Mouse (Mus musculus) neural tube, embryonic 11.5 days (tissue): ENCODE measurements around the gene Herc2. TPM values are rescaled to one million over a fixed set of nuclear protein-coding genes. Genes with fewer than 3 reads are reported as not detected.

Experiments used
- ATAC-seq: fragments of 200-750 bp; cut with Nextera tagmentation; 2 replicates; pipeline ENCODE4 v1.8.0; 2017; ENCODE audit warnings: moderate number of reproducible peaks, mild to moderate bottlenecking, moderate TSS enrichment, moderate library complexity; ENCODE audit not compliant: insufficient read depth, low FRiP score, low TSS enrichment
- DNase-seq: peaks from one replicate; pipeline ENCODE4 v3.0.0-alpha.2; 2015; ENCODE audit warnings: low spot score
- H3K27ac ChIP-seq: fragments of 300-500 bp; sonication (generic); 2 replicates; pipeline ENCODE4 v1.5.1; 2014; ENCODE audit warnings: low read depth, mild to moderate bottlenecking, low read length
- H3K27me3 ChIP-seq: fragments of 300-500 bp; sonication (generic); 2 replicates; pipeline ENCODE4 v1.6.1; 2014; ENCODE audit warnings: mild to moderate bottlenecking, low read length, mixed read lengths; ENCODE audit not compliant: control insufficient read depth, insufficient read depth
- H3K36me3 ChIP-seq: fragments of 300-500 bp; sonication (generic); 2 replicates; pipeline ENCODE4 v1.6.1; 2014; ENCODE audit warnings: mild to moderate bottlenecking, low read length, moderate library complexity, mixed read lengths; ENCODE audit not compliant: control insufficient read depth, insufficient read depth
- H3K4me1 ChIP-seq: fragments of 300-500 bp; sonication (generic); 2 replicates; pipeline ENCODE4 v1.6.1; 2014; ENCODE audit warnings: low read length, mixed read lengths; ENCODE audit not compliant: control insufficient read depth, insufficient read depth
- H3K4me2 ChIP-seq: fragments of 300-500 bp; sonication (generic); 2 replicates; pipeline ENCODE4 v1.6.1; 2014; ENCODE audit warnings: low read depth, mild to moderate bottlenecking, moderate library complexity
- H3K4me3 ChIP-seq: fragments of 300-500 bp; sonication (generic); 2 replicates; pipeline ENCODE4 v1.5.1; 2014; ENCODE audit warnings: low read depth, low read length
- H3K9ac ChIP-seq: fragments of 300-500 bp; sonication (generic); 2 replicates; pipeline ENCODE4 v1.6.1; 2014; ENCODE audit warnings: mild to moderate bottlenecking, low read length
- H3K9me3 ChIP-seq: fragments of 300-500 bp; sonication (generic); 2 replicates; pipeline ENCODE4 v1.6.1; 2016; ENCODE audit warnings: low read length; ENCODE audit not compliant: control insufficient read depth
- WGBS: fragments of 180-500 bp; shearing (Covaris S2); extraction: QIAGEN DNeasy Blood & Tissue Kit; methylation state at CpG from one replicate; pipeline ENCODE4 v1.1.7; 2014; 5-methylcytosine and 5-hydroxymethylcytosine counted together
- polyA plus RNA-seq: library from polyadenylated mRNA; unstranded; fragments of >200 nt; fragmentation: Nextera tagmentation; extraction: Ambion mirVana; gene quantifications from 2 replicates; pipeline ENCODE4 v1.2.1, GENCODE M21; 2014

The Herc2 gene
- polyA plus RNA-seq, 1 experiment from 2014 or later, result 31.3 TPM

- Histone ChIP-seq H3K27ac (no peak overlapping the region), H3K36me3 (peaks cover 11% of the 10 kb centered on the region), H3K9ac (no peak overlapping the region), H3K4me2 (no peak overlapping the region), H3K4me3 (no peak overlapping the region), H3K4me1 (no peaks in the 10 kb centered on the region), H3K9me3 (no peaks in the 10 kb centered on the region), H3K27me3 (no peaks in the 10 kb centered on the region)
- WGBS, result 95% methylated on average over 6 of the region's 6 CpGs
- DNase-seq, result no peak
- no peak for ATAC-seq
Measured at GRCm38 (mm10) chr7:56191041-56191440, 141.0 kb downstream of the Herc2 start.

- no peak for DNase-seq
- no peak overlapping the region for H3K4me2 ChIP-seq
- peaks cover 11% of the 10 kb centered on the region for H3K36me3 ChIP-seq
- no peaks in the 10 kb centered on the region for H3K9me3 ChIP-seq
- 74% methylated on average over 4 of the region's 4 CpGs for WGBS
- no peaks in the 10 kb centered on the region for H3K27me3 ChIP-seq
- H3K4me1 ChIP-seq, result no peaks in the 10 kb centered on the region
- no peak overlapping the region for H3K4me3 ChIP-seq
- ATAC-seq, result no peak
- no peak overlapping the region for H3K9ac ChIP-seq
- H3K27ac ChIP-seq, result no peak overlapping the region
Measured at GRCm38 (mm10) chr7:56191661-56192060, 141.7 kb downstream of the Herc2 start.

- Histone ChIP-seq H3K27ac (no peak overlapping the region), H3K4me1 (no peaks in the 10 kb centered on the region), H3K27me3 (no peaks in the 10 kb centered on the region), H3K4me3 (no peak overlapping the region), H3K36me3 (peaks cover 7% of the 10 kb centered on the region), H3K9me3 (no peaks in the 10 kb centered on the region), H3K4me2 (no peak overlapping the region), H3K9ac (no peak overlapping the region)
- 95% methylated on average over 10 of the region's 10 CpGs for WGBS
- DNase-seq (no peak), ATAC-seq (no peak)
Measured at GRCm38 (mm10) chr7:56201483-56202218, 151.7 kb downstream of the Herc2 start.

- H3K9me3 ChIP-seq, result no peaks in the 10 kb centered on the region
- no peak overlapping the region for H3K4me3 ChIP-seq
- peaks cover 7% of the 10 kb centered on the region for H3K36me3 ChIP-seq
- ATAC-seq (no peak), DNase-seq (no peak)
- WGBS, result 91% methylated on average over 3 of the region's 3 CpGs
- no peak overlapping the region for H3K4me2 ChIP-seq
- H3K4me1 ChIP-seq, result no peaks in the 10 kb centered on the region
- no peak overlapping the region for H3K27ac ChIP-seq
- H3K27me3 ChIP-seq, result no peaks in the 10 kb centered on the region
- H3K9ac ChIP-seq, result no peak overlapping the region
Measured at GRCm38 (mm10) chr7:56202843-56203242, 152.8 kb downstream of the Herc2 start.

GRCm38 (mm10) chr7:56203286-56203685, 153.3 kb downstream of the Herc2 start:
- H3K36me3 ChIP-seq, result peaks cover 7% of the 10 kb centered on the region
- WGBS, result 87% methylated on average over 2 of the region's 2 CpGs
- H3K9me3 ChIP-seq, result no peaks in the 10 kb centered on the region
- DNase-seq (no peak), ATAC-seq (no peak)
- no peak overlapping the region for H3K9ac ChIP-seq
- no peaks in the 10 kb centered on the region for H3K4me1 ChIP-seq
- H3K27me3 ChIP-seq, result no peaks in the 10 kb centered on the region
- no peak overlapping the region for H3K4me2 ChIP-seq
- no peak overlapping the region for H3K4me3 ChIP-seq
- H3K27ac ChIP-seq, result no peak overlapping the region

GRCm38 (mm10) chr7:56204877-56205276, 154.9 kb downstream of the Herc2 start:
- H3K9me3 ChIP-seq, result no peaks in the 10 kb centered on the region
- H3K4me2 ChIP-seq, result no peak overlapping the region
- no peak overlapping the region for H3K9ac ChIP-seq
- no peak overlapping the region for H3K27ac ChIP-seq
- no peak for DNase-seq
- no peaks in the 10 kb centered on the region for H3K27me3 ChIP-seq
- no peak overlapping the region for H3K4me3 ChIP-seq
- ATAC-seq, result no peak
- 69% methylated on average over 3 of the region's 3 CpGs for WGBS
- no peaks in the 10 kb centered on the region for H3K4me1 ChIP-seq
- H3K36me3 ChIP-seq, result peaks cover 10% of the 10 kb centered on the region

- Histone ChIP-seq H3K27me3 (no peaks in the 10 kb centered on the region), H3K27ac (no peak overlapping the region), H3K9me3 (no peaks in the 10 kb centered on the region), H3K4me2 (no peak overlapping the region), H3K4me3 (no peak overlapping the region), H3K9ac (no peak overlapping the region), H3K36me3 (peaks cover 7% of the 10 kb centered on the region), H3K4me1 (no peaks in the 10 kb centered on the region)
- DNase-seq (no peak), ATAC-seq (no peak)
- WGBS, result 95% methylated on average over 6 of the region's 6 CpGs
Measured at GRCm38 (mm10) chr7:56220811-56221210, 170.8 kb downstream of the Herc2 start.

GRCm38 (mm10) chr7:56235794-56236423, 185.9 kb downstream of the Herc2 start:
- H3K4me1 ChIP-seq, result no peaks in the 10 kb centered on the region
- 0 out of 2 replicates have a peak, but pooled peaks cover 2% of the 10 kb centered on the region for H3K36me3 ChIP-seq
- H3K9me3 ChIP-seq, result no peaks in the 10 kb centered on the region
- no peak overlapping the region for H3K4me3 ChIP-seq
- DNase-seq (no peak), ATAC-seq (no peak)
- H3K9ac ChIP-seq, result no peak overlapping the region
- no peak overlapping the region for H3K27ac ChIP-seq
- 52% methylated on average over 5 of the region's 5 CpGs for WGBS
- H3K27me3 ChIP-seq, result no peaks in the 10 kb centered on the region
- H3K4me2 ChIP-seq, result no peak overlapping the region

- Histone ChIP-seq H3K4me1 (no peaks in the 10 kb centered on the region), H3K4me3 (no peak overlapping the region), H3K4me2 (no peak overlapping the region), H3K36me3 (0 out of 2 replicates have a peak, but pooled peaks cover 2% of the 10 kb centered on the region), H3K9me3 (no peaks in the 10 kb centered on the region), H3K27me3 (no peaks in the 10 kb centered on the region), H3K9ac (no peak overlapping the region), H3K27ac (no peak overlapping the region)
- DNase-seq, result no peak
- WGBS, result 90% methylated on average over 3 of the region's 3 CpGs
- no peak for ATAC-seq
Measured at GRCm38 (mm10) chr7:56236617-56237016, 186.6 kb downstream of the Herc2 start.
